Mouse (Mus musculus) lung, postnatal 0 days (tissue): ENCODE data around the gene Snx15.

Source experiments
- CTCF ChIP-seq: IDR thresholded peaks from 2 replicates; pipeline ENCODE4 v1.5.1; 2016; ENCODE audit warnings: antibody characterized with exemption, mild to moderate bottlenecking
- EP300 ChIP-seq: IDR thresholded peaks from 2 replicates; pipeline ENCODE4 v1.6.1; 2016; ENCODE audit warnings: antibody characterized with exemption, mild to moderate bottlenecking, control low read depth

GRCm38 (mm10) chr19:6101186-6101585 is 26.9 kb downstream of the Snx15 start:
- TF ChIP-seq CTCF (no peak), EP300 (no peak)
